Comparison of ENCODE assay signal across 26 mouse cellular contexts in genomic region chr17:65755857-65756256, GRCm38 (mm10). TPM values are rescaled to one million over a fixed set of nuclear protein-coding genes. Genes with fewer than 3 reads are reported as not detected.
DNase-seq lines count a peak whose midpoint lies in the region; ATAC-seq lines count a peak whose summit lies in the region.
"Had no signal": no experiment of that assay in that cellular context is flagged by ENCODE, and none has a peak within 500 bp of the region (broad histone marks: within the 10 kb centered on the region; RNA-seq: fewer than 3 reads in every experiment).

No protein-coding gene starts in this region.

- no peaks in the 10 kb centered on the region for H3K27me3 ChIP-seq in splenic B cell, adult 2 months (ENCODE audit: control insufficient read depth, insufficient read depth, low read length, poor library complexity, severe bottlenecking)
- no peaks in the 10 kb centered on the region for H3K27me3 ChIP-seq in liver, embryonic 12.5 days (replicated peaks)
- H3K27me3 ChIP-seq: embryonic facial prominence, embryonic 13.5 days; embryonic facial prominence, embryonic 15.5 days; forebrain, embryonic 12.5 days; Patski had no signal

- WGBS in liver, embryonic 12.5 days (ENCODE audit: insufficient replicate concordance) = 82% methylated on average over 3 of the region's 3 CpGs

- intact Hi-C loops in left cerebral cortex, postnatal 4 days (cut with DNase I) = no loop called here

- ATAC-seq in granulocyte monocyte progenitor cell, adult 5-6 weeks (replicated peaks; ENCODE audit: poor library complexity, severe bottlenecking) = peak; percentile 33; the same call in 1 of the 2 replicates
- no peak for ATAC-seq in liver, embryonic 12.5 days
- ATAC-seq: activated CD4-positive, CD25-positive, alpha-beta regulatory T cell, adult 4 months; forebrain, embryonic 14.5 days; forebrain, embryonic 16.5 days; Patski had no signal

- H3K36me3 ChIP-seq in splenic B cell, adult 2 months (ENCODE audit: control insufficient read depth, insufficient read depth, low read length, poor library complexity, severe bottlenecking) = no peaks in the 10 kb centered on the region
- H3K36me3 ChIP-seq in liver, embryonic 12.5 days = peaks cover 4% of the 10 kb centered on the region; the same call in 1 of the 2 replicates
- H3K36me3 ChIP-seq: G1E had no signal

- no peak overlapping the region for H3K4me3 ChIP-seq in liver, embryonic 12.5 days
- H3K4me3 ChIP-seq: embryonic facial prominence, embryonic 13.5 days; embryonic facial prominence, embryonic 15.5 days; erythroblast, embryonic 14.5 days; forebrain, embryonic 10.5 days; forebrain, embryonic 12.5 days had no signal

- no peak overlapping the region for H3K9ac ChIP-seq in liver, embryonic 12.5 days
- H3K9ac ChIP-seq: embryonic facial prominence, embryonic 13.5 days; embryonic facial prominence, embryonic 15.5 days; forebrain, embryonic 12.5 days had no signal

- peaks cover 3% of the 10 kb centered on the region; the same call in 1 of the 2 replicates for H3K9me3 ChIP-seq in liver, embryonic 12.5 days (replicated peaks)
- H3K9me3 ChIP-seq: G1E had no signal

- H3K4me2 ChIP-seq in liver, embryonic 12.5 days = no peak overlapping the region
- H3K4me2 ChIP-seq: embryonic facial prominence, embryonic 13.5 days; embryonic facial prominence, embryonic 15.5 days; forebrain, embryonic 12.5 days had no signal

- DNase-seq in spleen, postnatal 36 days (ENCODE audit: low spot score in 2 of 2) = peak; percentile 21 to 38
- no peak for DNase-seq in spleen, postnatal 14 days (ENCODE audit: low spot score in 2 of 2)
- peak; percentile 40 for DNase-seq in splenic B cell, adult 2 months (ENCODE audit: low read depth, low spot score)
- DNase-seq in left cerebral cortex, postnatal 4 days = no peak
- DNase-seq: adrenal gland, adult 2 months; adrenal gland, postnatal 10 days; adrenal gland, postnatal 25 days; cerebellum, adult 11 months; cerebellum, adult 18-20 months; cerebellum, adult 8-10 months; cerebellum, adult 9-11 months; cerebellum, postnatal 14 days; cerebellum, postnatal 36 days; embryo, embryonic 11 days had no signal

- no peaks in the 10 kb centered on the region for H3K4me1 ChIP-seq in liver, embryonic 12.5 days
- H3K4me1 ChIP-seq: embryonic facial prominence, embryonic 13.5 days; embryonic facial prominence, embryonic 15.5 days; forebrain, embryonic 10.5 days; forebrain, embryonic 12.5 days had no signal

- H3K27ac ChIP-seq in liver, embryonic 12.5 days = no peak overlapping the region
- H3K27ac ChIP-seq: embryonic facial prominence, embryonic 13.5 days; embryonic facial prominence, embryonic 15.5 days; forebrain, embryonic 10.5 days; forebrain, embryonic 12.5 days had no signal

RNA-seq across cellular contexts. Expression of gene Rab31, which starts 16.7 kb away (rescaled TPM):
- 48.3 and 56.7 TPM in 2 replicates for total RNA-seq in granulocyte monocyte progenitor cell, adult 5-6 weeks (2014; fragmentation: Nextera tagmentation)
- total RNA-seq in granulocyte monocyte progenitor cell, adult 5-6 weeks (2017) = 73.6 and 82.1 TPM in 2 replicates
- total RNA-seq in left cerebral cortex, postnatal 4 days (2021) = 10 to 100 TPM; 83.1 to 96.3 TPM
- polyA plus RNA-seq in liver, embryonic 12.5 days (2016; fragmentation: Nextera tagmentation; extraction: Ambion mirVana) = 7.0 and 7.7 TPM in 2 replicates
- polyA plus RNA-seq: erythroblast, embryonic 14.5 days had no signal

RNA-seq across cellular contexts. Expression of gene Ppp4r1, which starts 26.5 kb away (rescaled TPM):
- 76.3 and 77.3 TPM in 2 replicates for total RNA-seq in granulocyte monocyte progenitor cell, adult 5-6 weeks (2014; fragmentation: Nextera tagmentation)
- 42.0 and 101 TPM in 2 replicates for total RNA-seq in granulocyte monocyte progenitor cell, adult 5-6 weeks (2017)
- total RNA-seq in left cerebral cortex, postnatal 4 days (2021) = 10 to 100 TPM; 80.6 to 86.3 TPM
- 17.9 and 18.1 TPM in 2 replicates for polyA plus RNA-seq in liver, embryonic 12.5 days (2016; fragmentation: Nextera tagmentation; extraction: Ambion mirVana)

Comparison
In these comparisons a context has a peak if more than half of its experiments do, and no peak if none do; other contexts are left out.
1. DNase-seq: peak in spleen, postnatal 36 days (2 of 2) and splenic B cell, adult 2 months (single experiment); none in spleen, postnatal 14 days (0 of 2) and left cerebral cortex, postnatal 4 days (single experiment).